8 mouse cellular contexts compared by ENCODE assay signal in the genomic region with DNA sequence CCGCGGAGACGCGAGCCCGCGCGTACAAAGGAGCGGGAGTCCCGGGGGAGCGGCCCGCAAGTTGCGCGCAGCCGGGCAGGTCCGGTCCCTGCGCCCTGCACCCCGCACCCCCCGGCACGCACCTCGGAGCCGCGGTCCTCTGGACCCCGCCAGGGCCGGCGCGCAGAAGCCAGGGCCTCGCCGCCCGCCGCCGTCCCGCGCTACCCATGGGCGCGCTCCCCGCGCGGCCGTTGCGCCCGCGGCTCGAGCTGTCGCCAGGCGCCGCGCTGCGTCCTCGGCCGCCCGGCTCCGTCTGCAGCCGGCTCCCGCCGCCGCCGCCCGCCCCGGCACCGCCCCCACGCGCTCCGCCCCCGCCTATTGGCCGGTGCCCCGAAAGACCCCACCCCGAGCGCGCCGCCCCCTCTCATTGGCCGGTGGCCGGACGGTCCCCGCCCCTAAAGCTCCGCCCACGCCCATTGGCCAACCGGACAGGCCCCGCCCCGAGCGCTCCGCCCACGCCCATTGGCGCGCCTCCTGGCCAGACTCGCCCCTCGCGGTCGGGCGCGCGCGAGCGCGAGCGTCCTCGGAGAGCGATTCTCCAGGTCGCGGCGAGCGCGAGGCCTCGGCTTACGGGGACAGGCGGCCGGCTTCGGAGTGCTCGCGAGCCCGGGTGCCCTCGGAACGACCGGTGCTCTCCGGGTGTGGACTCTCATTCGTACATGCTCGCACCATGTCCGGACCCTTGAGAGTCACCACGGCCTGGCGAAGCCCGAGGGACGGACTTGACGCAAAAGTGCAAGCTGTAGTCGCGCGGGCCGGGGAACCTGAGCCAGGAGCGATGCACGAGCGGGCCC. TPM values are rescaled to one million over a fixed set of nuclear protein-coding genes. Genes with fewer than 3 reads are reported as not detected.
DNase-seq lines count a peak whose midpoint lies in the region; ATAC-seq lines count a peak whose summit lies in the region.

TSS of gene Sipa1l2 (minus strand) at position 276 of the 833 bp plus-strand sequence.

- DNase-seq in adrenal gland, postnatal 10 days: peak; percentile 100
- DNase-seq in embryo, embryonic 9.5 days (ENCODE audit: extremely low spot score): peak; percentile 99
- DNase-seq in gastrocnemius, postnatal 4 days (ENCODE audit: low spot score in 2 of 2): peak; percentile 99 to 100
- peak; percentile 95 to 96 for DNase-seq in left cerebral cortex, postnatal 36 days (ENCODE audit: low spot score in 2 of 2)
- peak; percentile 99 for DNase-seq in midbrain, embryonic 10.5 days (ENCODE audit: low spot score)
- DNase-seq in right cerebral cortex, postnatal 36 days (ENCODE audit: low spot score in 2 of 2): peak; percentile 90 to 91
- peak; percentile 99 to 100 for DNase-seq in urinary bladder, postnatal 4 days (ENCODE audit: low spot score in 2 of 2)

- H3K9me3 ChIP-seq in intestine, embryonic 16.5 days (ENCODE audit: control insufficient read depth, low read length): no peaks in the 10 kb centered on the region
- peaks cover 4% of the 10 kb centered on the region; the same call in 1 of the 2 replicates for H3K9me3 ChIP-seq in midbrain, embryonic 10.5 days (replicated peaks)

- peak within 1 kb of the TSS; percentile 80 for H3K9ac ChIP-seq in intestine, embryonic 16.5 days (ENCODE audit: low read depth, low read length)

- under 1% methylated on average over 125 of the region's 129 CpGs for WGBS in intestine, embryonic 16.5 days
- under 1% methylated on average over 103 of the region's 129 CpGs for WGBS in midbrain, embryonic 10.5 days

- peak; percentile 89 for ATAC-seq in intestine, embryonic 16.5 days

- peaks cover 19% of the 10 kb centered on the region for H3K4me1 ChIP-seq in intestine, embryonic 16.5 days (ENCODE audit: control insufficient read depth, insufficient read depth, low read length)
- H3K4me1 ChIP-seq in midbrain, embryonic 10.5 days: peaks cover 45% of the 10 kb centered on the region

- H3K4me3 ChIP-seq in intestine, embryonic 16.5 days (ENCODE audit: low read length): peak within 1 kb of the TSS; percentile 75
- peak within 1 kb of the TSS; percentile 85 for H3K4me3 ChIP-seq in midbrain, embryonic 10.5 days

- intact Hi-C loops in left cerebral cortex, postnatal 36 days (cut with DNase I): loop anchor here (1.0 to 5.0 kb wide), 6 partner anchors 92 to 452 kb away; no protein-coding TSS in a partner anchor

- H3K27ac ChIP-seq in intestine, embryonic 16.5 days (ENCODE audit: low read length): peak within 1 kb of the TSS; percentile 96
- peak within 1 kb of the TSS; percentile 92 for H3K27ac ChIP-seq in midbrain, embryonic 10.5 days (replicated peaks)

- peak within 1 kb of the TSS; percentile 93 for H3K4me2 ChIP-seq in intestine, embryonic 16.5 days (ENCODE audit: low read depth, low read length)

- H3K36me3 ChIP-seq in intestine, embryonic 16.5 days (ENCODE audit: control insufficient read depth, insufficient read depth, low read length): no peaks in the 10 kb centered on the region
- no peaks in the 10 kb centered on the region for H3K36me3 ChIP-seq in midbrain, embryonic 10.5 days

- no peaks in the 10 kb centered on the region for H3K27me3 ChIP-seq in intestine, embryonic 16.5 days (replicated peaks; ENCODE audit: control insufficient read depth, insufficient read depth, low read length)
- peaks cover 41% of the 10 kb centered on the region for H3K27me3 ChIP-seq in midbrain, embryonic 10.5 days (ENCODE audit: low read depth, poor library complexity, severe bottlenecking)

RNA-seq across cellular contexts. Expression of gene Sipa1l2, which starts in this region (rescaled TPM):
- total RNA-seq in adrenal gland, postnatal 10 days (2021): 10 to 100 TPM; 29.1 to 36.5 TPM
- total RNA-seq in gastrocnemius, postnatal 4 days (2021): 10 to 100 TPM; 24.2 to 27.5 TPM
- polyA plus RNA-seq in intestine, embryonic 16.5 days (2015; fragmentation: Nextera tagmentation; extraction: Ambion mirVana): 4.9 and 6.8 TPM in 2 replicates
- total RNA-seq in left cerebral cortex, postnatal 36 days (2021): 10 to 100 TPM; 39.6 to 42.0 TPM
- 14.8 and 21.9 TPM in 2 replicates for polyA plus RNA-seq in midbrain, embryonic 10.5 days (2016; fragmentation: Nextera tagmentation; extraction: Ambion mirVana)

Comparison
In these comparisons a context has a peak if more than half of its experiments do, and no peak if none do; other contexts are left out.
1. Peak in every context shown above with its lines: DNase-seq, ATAC-seq, H3K4me3 ChIP-seq and H3K27ac ChIP-seq.